Mouse (Mus musculus): ENCODE data around the gene Golgb1. TPM values are rescaled to one million over a fixed set of nuclear protein-coding genes. Genes with fewer than 3 reads are reported as not detected.

The Golgb1 gene
- total and polyA plus RNA-seq, 3 experiments: 16.8 to 35.0 (median 34.1) TPM

- H3K36me3 ChIP-seq (ENCODE audit: control insufficient read depth in 1 of 2, insufficient read depth in 2 of 2, low read length in 2 of 2): peaks cover 0 to 2% of the 10 kb centered on the region in 2 experiments; a peak in 1 of 4 replicates
- no peak overlapping the region for H3K4me3 ChIP-seq (ENCODE audit: control insufficient read depth in 1 of 2, insufficient read depth in 1 of 2, low read depth in 2 of 2, low read length in 2 of 2)
- H3K9me3 ChIP-seq (replicated peaks; ENCODE audit: insufficient read depth, low read length): no peaks in the 10 kb centered on the region
- H3K9ac ChIP-seq (ENCODE audit: control insufficient read depth, low read depth, low read length, poor library complexity, severe bottlenecking): no peak overlapping the region
- DNase-seq (ENCODE audit: low read depth, low spot score): no peak
- H3K4me1 ChIP-seq (ENCODE audit: control insufficient read depth in 1 of 2, insufficient read depth in 2 of 2, low read length in 2 of 2): no peaks in the 10 kb centered on the region
- H3K79me2 ChIP-seq (ENCODE audit: control insufficient read depth, insufficient read depth, low read length, poor library complexity): no peaks in the 10 kb centered on the region
- H3K27me3 ChIP-seq (ENCODE audit: control insufficient read depth in 1 of 2, insufficient read depth in 2 of 2, low read length in 2 of 2): no peaks in the 10 kb centered on the region
- TF ChIP-seq MYB (IDR thresholded peaks at IDR 0.05; ENCODE audit: low read depth, low read length): no peak
- no peak for TF ChIP-seq TBP (IDR thresholded peaks at IDR 0.05; ENCODE audit: low read depth, low read length)
- no peak for TF ChIP-seq JUND (IDR thresholded peaks at IDR 0.05; ENCODE audit: low read depth, low read length)
- no peak for TF ChIP-seq USF2 (IDR thresholded peaks at IDR 0.05; ENCODE audit: borderline replicate concordance in 1 of 2, insufficient read depth in 1 of 2, low read depth in 1 of 2, low read length in 2 of 2)
- H3K27ac ChIP-seq (ENCODE audit: control insufficient read depth, low read depth, low read length): no peak overlapping the region
Observed at GRCm38 (mm10) chr16:36920410-36920809, 45.5 kb downstream of the Golgb1 start.

GRCm38 (mm10) chr16:36921067-36921613 is 46.2 kb downstream of the Golgb1 start:
- no peaks in the 10 kb centered on the region for H3K27me3 ChIP-seq (ENCODE audit: control insufficient read depth in 1 of 2, insufficient read depth in 2 of 2, low read length in 2 of 2)
- no peak for DNase-seq (ENCODE audit: low read depth, low spot score)
- H3K36me3 ChIP-seq (ENCODE audit: control insufficient read depth in 1 of 2, insufficient read depth in 2 of 2, low read length in 2 of 2): peaks cover 0 to 2% of the 10 kb centered on the region in 2 experiments; a peak in 1 of 4 replicates
- TF ChIP-seq MAX (IDR thresholded peaks at IDR 0.05; ENCODE audit: low read length): no peak
- TF ChIP-seq GABPA (IDR thresholded peaks at IDR 0.05; ENCODE audit: low read depth, low read length): no peak
- TF ChIP-seq POLR2AphosphoS5 (IDR thresholded peaks at IDR 0.05; ENCODE audit: borderline replicate concordance, low read depth, low read length): no peak
- no peak for TF ChIP-seq USF2 (IDR thresholded peaks at IDR 0.05; ENCODE audit: borderline replicate concordance in 1 of 2, insufficient read depth in 1 of 2, low read depth in 1 of 2, low read length in 2 of 2)
- TF ChIP-seq TBP (IDR thresholded peaks at IDR 0.05; ENCODE audit: low read depth, low read length): no peak
- TF ChIP-seq JUND (IDR thresholded peaks at IDR 0.05; ENCODE audit: low read depth, low read length): no peak
- no peak for TF ChIP-seq ETS1 (IDR thresholded peaks at IDR 0.05; ENCODE audit: low read depth, low read length)
- TF ChIP-seq NRF1 (IDR thresholded peaks at IDR 0.05; ENCODE audit: insufficient read depth, low read depth, low read length, poor library complexity, severe bottlenecking): no peak
- no peak for TF ChIP-seq KAT2A (conservative IDR thresholded peaks at IDR 0.05; ENCODE audit: low read depth, low read length)
- no peak for TF ChIP-seq ZKSCAN1 (IDR thresholded peaks at IDR 0.05; ENCODE audit: low read depth, low read length)
- no peak for TF ChIP-seq MEF2A (IDR thresholded peaks at IDR 0.05; ENCODE audit: extremely low read depth, insufficient replicate concordance, low read depth, low read length, poor library complexity, severe bottlenecking)
- TF ChIP-seq USF1 (IDR thresholded peaks at IDR 0.05; ENCODE audit: low read depth, low read length): no peak
- TF ChIP-seq MYC (IDR thresholded peaks at IDR 0.05; ENCODE audit: low read depth, low read length): no peak
- TF ChIP-seq TAL1 (IDR thresholded peaks at IDR 0.05; ENCODE audit: low read length): no peak
- TF ChIP-seq E2F4 (IDR thresholded peaks at IDR 0.05; ENCODE audit: borderline replicate concordance, low read depth, low read length): no peak
- TF ChIP-seq UBTF (IDR thresholded peaks at IDR 0.05; ENCODE audit: borderline replicate concordance, insufficient read depth, low read depth, low read length): no peak
- H3K9me3 ChIP-seq (replicated peaks; ENCODE audit: insufficient read depth, low read length): no peaks in the 10 kb centered on the region
- no peaks in the 10 kb centered on the region for H3K79me2 ChIP-seq (ENCODE audit: control insufficient read depth, insufficient read depth, low read length, poor library complexity)
- no peak overlapping the region for H3K27ac ChIP-seq (ENCODE audit: control insufficient read depth, low read depth, low read length)
- no peak overlapping the region for H3K4me3 ChIP-seq (ENCODE audit: control insufficient read depth in 1 of 2, insufficient read depth in 1 of 2, low read depth in 2 of 2, low read length in 2 of 2)
- H3K4me1 ChIP-seq (ENCODE audit: control insufficient read depth in 1 of 2, insufficient read depth in 2 of 2, low read length in 2 of 2): no peaks in the 10 kb centered on the region
- H3K9ac ChIP-seq (ENCODE audit: control insufficient read depth, low read depth, low read length, poor library complexity, severe bottlenecking): no peak overlapping the region

All from MEL (cell line).